Mouse (Mus musculus) yolk sac, embryonic 10.5 days (tissue): Measurements from ENCODE around the gene Uvrag.
"Not testable (repeated sequence)": the region's sequence is repeated elsewhere in the genome, so short reads cannot be mapped to it uniquely, and the experiment has no call there.

Experiments used
- DNase-seq: peaks from one replicate; pipeline ENCODE4 v3.0.0-alpha.2; 2017; ENCODE audit warnings: low spot score

Gene Uvrag

GRCm38 (mm10) chr7:98976839-98977457, 164.0 kb downstream of the Uvrag start:
- DNase-seq = no peak

GRCm38 (mm10) chr7:98974590-98974989, 166.4 kb downstream of the Uvrag start:
- DNase-seq = no peak

- no peak for DNase-seq
Observed at GRCm38 (mm10) chr7:98970721-98971120, 170.2 kb downstream of the Uvrag start.

- DNase-seq = no peak
Observed at GRCm38 (mm10) chr7:98968741-98969395, 172.1 kb downstream of the Uvrag start.

- no peak for DNase-seq
Observed at GRCm38 (mm10) chr7:98968082-98968674, 172.8 kb downstream of the Uvrag start.

GRCm38 (mm10) chr7:98967672-98968071, 173.3 kb downstream of the Uvrag start:
- no peak for DNase-seq

- DNase-seq = not testable (repeated sequence)
Observed at GRCm38 (mm10) chr7:98963581-98963980, 177.4 kb downstream of the Uvrag start.

GRCm38 (mm10) chr7:98962547-98963311, 178.2 kb downstream of the Uvrag start:
- peak; percentile 58 for DNase-seq

- no peak for DNase-seq
Observed at GRCm38 (mm10) chr7:98962074-98962473, 178.9 kb downstream of the Uvrag start.

GRCm38 (mm10) chr7:98960274-98960673, 180.7 kb downstream of the Uvrag start:
- DNase-seq = no peak

- no peak for DNase-seq
Observed at GRCm38 (mm10) chr7:98959246-98959645, 181.7 kb downstream of the Uvrag start.

GRCm38 (mm10) chr7:98958172-98958571, 182.8 kb downstream of the Uvrag start:
- peak; percentile 41 for DNase-seq

GRCm38 (mm10) chr7:98957111-98957741, 183.7 kb downstream of the Uvrag start:
- no peak for DNase-seq

GRCm38 (mm10) chr7:98956609-98957008, 184.3 kb downstream of the Uvrag start:
- DNase-seq = no peak

- DNase-seq = no peak
Observed at GRCm38 (mm10) chr7:98953649-98954048, 187.3 kb downstream of the Uvrag start.

- DNase-seq = no peak
Observed at GRCm38 (mm10) chr7:98944986-98945385, 196.0 kb downstream of the Uvrag start.

GRCm38 (mm10) chr7:98943687-98944086, 197.3 kb downstream of the Uvrag start:
- no peak for DNase-seq

GRCm38 (mm10) chr7:98942746-98943145, 198.2 kb downstream of the Uvrag start:
- DNase-seq = no peak

- DNase-seq = no peak
Observed at GRCm38 (mm10) chr7:98939194-98939593, 201.7 kb downstream of the Uvrag start.

- no peak for DNase-seq
Observed at GRCm38 (mm10) chr7:98938621-98939020, 202.3 kb downstream of the Uvrag start.

GRCm38 (mm10) chr7:98937079-98937813, 203.7 kb downstream of the Uvrag start:
- DNase-seq = no peak
